Mouse (Mus musculus) neural tube, embryonic 14.5 days (tissue): ENCODE measurements around the gene Scfd2. TPM values are rescaled to one million over a fixed set of nuclear protein-coding genes. Genes with fewer than 3 reads are reported as not detected.

ENCODE experiments used
- ATAC-seq: fragments of 200-750 bp; cut with Nextera tagmentation; 2 replicates; pipeline ENCODE4 v1.8.0; 2017; ENCODE audit warnings: low read depth, mild to moderate bottlenecking, moderate TSS enrichment, moderate library complexity
- H3K27ac ChIP-seq: fragments of 300-500 bp; sonication (generic); 2 replicates; pipeline ENCODE4 v1.5.1; 2014; ENCODE audit warnings: low read depth, mild to moderate bottlenecking, control low read depth, low read length, moderate library complexity, mixed read lengths
- H3K27me3 ChIP-seq: fragments of 300-500 bp; sonication (generic); 2 replicates; pipeline ENCODE4 v1.6.1; 2014; ENCODE audit warnings: low read length; ENCODE audit not compliant: control insufficient read depth, insufficient read depth
- H3K36me3 ChIP-seq: fragments of 300-500 bp; sonication (generic); 2 replicates; pipeline ENCODE4 v1.6.1; 2014; ENCODE audit warnings: low read length, mixed read lengths; ENCODE audit not compliant: control insufficient read depth, insufficient read depth
- H3K4me1 ChIP-seq: fragments of 300-500 bp; sonication (generic); 2 replicates; pipeline ENCODE4 v1.6.1; 2014; ENCODE audit warnings: low read length; ENCODE audit not compliant: control insufficient read depth, insufficient read depth
- H3K4me2 ChIP-seq: fragments of 300-500 bp; sonication (generic); 2 replicates; pipeline ENCODE4 v1.6.1; 2014; ENCODE audit warnings: mild to moderate bottlenecking, low read depth, low read length, control low read depth
- H3K4me3 ChIP-seq: fragments of 300-500 bp; sonication (generic); 2 replicates; pipeline ENCODE4 v1.5.1; 2014; ENCODE audit warnings: low read depth, low read length, control low read depth, mixed read lengths
- H3K9ac ChIP-seq: fragments of 300-500 bp; sonication (generic); replicated peaks from 2 replicates; pipeline ENCODE4 v1.6.1; 2014; ENCODE audit warnings: low read depth, mild to moderate bottlenecking, control low read depth, low read length, mixed read lengths
- H3K9me3 ChIP-seq: fragments of 300-500 bp; sonication (generic); 2 replicates; pipeline ENCODE4 v1.6.1; 2016; ENCODE audit warnings: low read length; ENCODE audit not compliant: control insufficient read depth
- WGBS: fragments of 180-500 bp; shearing (Covaris S2); extraction: QIAGEN DNeasy Blood & Tissue Kit; methylation state at CpG from one replicate; pipeline ENCODE4 v1.1.7; 2014; 5-methylcytosine and 5-hydroxymethylcytosine counted together
- polyA plus RNA-seq: library from polyadenylated mRNA; unstranded; fragments of >200 nt; fragmentation: Nextera tagmentation; extraction: Ambion mirVana; gene quantifications from 2 replicates; pipeline ENCODE4 v1.2.1, GENCODE M21; 2014

The Scfd2 gene
- polyA plus RNA-seq, 1 experiment from 2014 or later = 18.3 TPM

DNA sequence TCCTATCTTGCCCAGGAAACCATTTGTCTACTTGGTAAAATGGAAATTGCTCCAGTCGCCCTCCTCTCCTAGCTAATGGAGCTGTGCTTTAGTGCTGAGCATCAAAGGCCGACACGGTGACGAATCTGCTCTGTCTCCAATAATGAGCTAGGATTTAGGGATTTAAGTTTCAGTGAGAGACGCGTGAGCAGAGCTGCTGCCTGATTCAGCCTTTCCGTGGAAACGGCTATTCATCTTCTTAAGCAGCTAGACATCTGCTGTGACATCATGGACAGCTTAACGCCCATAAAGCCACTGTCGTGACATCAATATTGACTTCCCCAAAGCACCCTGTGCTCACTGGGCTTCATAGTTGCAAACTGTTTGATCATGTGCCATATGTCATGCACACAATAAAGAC, 351.3 kb downstream of the Scfd2 start:
- Histone ChIP-seq H3K9me3 (no peaks in the 10 kb centered on the region), H3K27me3 (no peaks in the 10 kb centered on the region), H3K36me3 (no peaks in the 10 kb centered on the region), H3K9ac (no peak overlapping the region), H3K4me2 (no peak overlapping the region), H3K4me3 (no peak overlapping the region), H3K4me1 (no peaks in the 10 kb centered on the region; the same call in 1 of the 2 replicates), H3K27ac (no peak overlapping the region)
- WGBS = 11% methylated on average over 10 of the region's 10 CpGs
- ATAC-seq = no peak

DNA sequence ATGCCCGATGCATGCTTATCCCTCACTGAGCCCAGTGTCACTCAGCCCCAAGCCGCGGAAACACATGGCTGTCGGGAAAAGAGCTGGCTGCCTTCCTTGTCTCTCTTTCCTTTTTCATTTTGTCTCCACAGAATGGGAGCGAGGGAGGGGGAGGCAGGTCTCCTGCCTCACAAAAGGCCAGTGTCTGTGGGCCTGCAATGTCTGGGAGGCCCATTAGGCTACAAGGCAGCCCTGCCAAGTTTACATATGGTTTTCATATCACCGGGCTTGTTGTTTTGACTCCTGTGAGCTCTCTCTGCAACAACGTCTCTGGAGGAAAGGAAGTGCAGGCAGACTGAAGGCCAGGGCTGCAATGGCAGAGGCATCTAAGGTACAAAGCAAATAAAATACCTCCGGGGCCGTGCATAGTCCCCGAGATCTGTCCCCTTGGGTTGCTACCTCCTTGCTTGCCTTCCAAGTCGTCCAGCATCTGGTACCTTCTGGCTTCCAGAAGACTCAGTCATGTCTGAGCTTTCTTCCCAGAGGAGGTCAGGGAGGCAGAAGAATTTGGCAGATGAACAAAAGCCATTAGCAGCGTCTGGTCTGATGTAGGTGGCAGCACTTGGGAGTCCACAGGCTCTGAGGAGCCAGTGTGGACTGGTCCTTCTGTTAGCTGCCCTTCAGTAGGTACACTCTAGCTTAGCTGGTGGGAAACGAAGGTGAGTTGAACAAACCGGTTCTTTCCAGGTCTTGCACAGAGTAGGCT, 355.9 kb downstream of the Scfd2 start:
- Histone ChIP-seq H3K4me1 (no peaks in the 10 kb centered on the region; the same call in 1 of the 2 replicates), H3K27ac (no peak overlapping the region), H3K4me2 (no peak overlapping the region), H3K4me3 (no peak overlapping the region), H3K36me3 (no peaks in the 10 kb centered on the region), H3K9ac (no peak overlapping the region), H3K27me3 (no peaks in the 10 kb centered on the region), H3K9me3 (no peaks in the 10 kb centered on the region)
- no peak; the same call in 1 of the 2 replicates for ATAC-seq
- WGBS = 57% methylated on average over 14 of the region's 14 CpGs

GRCm38 (mm10) chr5:74173162-74173844, 358.3 kb downstream of the Scfd2 start:
- Histone ChIP-seq H3K27ac (no peak overlapping the region), H3K4me1 (no peaks in the 10 kb centered on the region; the same call in 1 of the 2 replicates), H3K9ac (no peak overlapping the region), H3K9me3 (no peaks in the 10 kb centered on the region), H3K36me3 (no peaks in the 10 kb centered on the region), H3K4me2 (no peak overlapping the region), H3K27me3 (no peaks in the 10 kb centered on the region), H3K4me3 (no peak overlapping the region)
- WGBS = 80% methylated on average over 18 of the region's 18 CpGs
- ATAC-seq = no peak

- no peaks in the 10 kb centered on the region for H3K9me3 ChIP-seq
- H3K4me2 ChIP-seq = no peak overlapping the region
- ATAC-seq = no peak
- H3K4me1 ChIP-seq = no peaks in the 10 kb centered on the region; the same call in 1 of the 2 replicates
- H3K4me3 ChIP-seq = no peak overlapping the region
- WGBS = 67% methylated on average over 12 of the region's 12 CpGs
- H3K27ac ChIP-seq = no peak overlapping the region
- H3K36me3 ChIP-seq = no peaks in the 10 kb centered on the region
- H3K27me3 ChIP-seq = no peaks in the 10 kb centered on the region
- H3K9ac ChIP-seq = no peak overlapping the region
These were observed 359.4 kb downstream of the Scfd2 start for GRCm38 (mm10) chr5:74172208-74172607.

- ATAC-seq = no peak
- Histone ChIP-seq H3K4me2 (no peak overlapping the region), H3K4me3 (no peak overlapping the region), H3K27me3 (no peaks in the 10 kb centered on the region), H3K27ac (no peak overlapping the region), H3K4me1 (no peaks in the 10 kb centered on the region; the same call in 1 of the 2 replicates), H3K36me3 (no peaks in the 10 kb centered on the region), H3K9ac (no peak overlapping the region), H3K9me3 (no peaks in the 10 kb centered on the region)
- 73% methylated on average over 9 of the region's 9 CpGs for WGBS
These were observed 359.8 kb downstream of the Scfd2 start for GRCm38 (mm10) chr5:74171768-74172167.

- no peaks in the 10 kb centered on the region for H3K27me3 ChIP-seq
- no peaks in the 10 kb centered on the region for H3K4me1 ChIP-seq
- no peak overlapping the region for H3K9ac ChIP-seq
- H3K27ac ChIP-seq = no peak overlapping the region
- H3K9me3 ChIP-seq = no peaks in the 10 kb centered on the region
- no peak overlapping the region for H3K4me3 ChIP-seq
- 92% methylated on average over 3 of the region's 3 CpGs for WGBS
- ATAC-seq = no peak
- H3K4me2 ChIP-seq = no peak overlapping the region
- H3K36me3 ChIP-seq = no peaks in the 10 kb centered on the region
These were observed 363.5 kb downstream of the Scfd2 start for GRCm38 (mm10) chr5:74168085-74168484.

DNA sequence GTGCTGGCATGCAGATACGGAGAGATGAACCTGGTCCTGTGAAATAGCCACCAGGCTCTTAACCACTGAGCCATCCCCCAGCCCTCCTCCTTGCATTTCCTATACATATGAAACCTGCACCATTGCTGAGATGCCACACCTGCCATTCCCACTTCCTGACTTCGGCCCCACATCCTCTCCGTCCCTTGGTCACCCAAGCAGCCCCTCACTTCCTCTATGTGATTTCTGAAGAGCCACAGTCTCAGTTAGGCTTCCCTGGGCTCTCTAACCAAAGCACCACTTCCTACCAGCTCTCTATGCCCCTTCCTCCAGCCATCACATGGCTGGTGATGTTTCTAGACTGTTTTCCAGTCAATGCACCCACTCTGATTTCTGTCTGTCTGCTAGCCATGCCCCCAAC, 364.9 kb downstream of the Scfd2 start:
- 96% methylated on average over 3 of the region's 3 CpGs for WGBS
- ATAC-seq = no peak
- H3K4me1 ChIP-seq = peaks cover 3% of the 10 kb centered on the region; the same call in 1 of the 2 replicates

GRCm38 (mm10) chr5:74164547-74164946, 367.0 kb downstream of the Scfd2 start:
- Histone ChIP-seq H3K36me3 (no peaks in the 10 kb centered on the region), H3K9me3 (no peaks in the 10 kb centered on the region), H3K27ac (no peak overlapping the region), H3K27me3 (no peaks in the 10 kb centered on the region), H3K4me3 (no peak overlapping the region), H3K9ac (no peak overlapping the region), H3K4me1 (peaks cover 3% of the 10 kb centered on the region; the same call in 1 of the 2 replicates), H3K4me2 (no peak overlapping the region)
- 86% methylated on average over 7 of the region's 7 CpGs for WGBS
- no peak for ATAC-seq

More for the DNA sequence above, 364.9 kb downstream of the Scfd2 start:
- Histone ChIP-seq H3K36me3 (no peaks in the 10 kb centered on the region), H3K4me2 (no peak overlapping the region), H3K27ac (no peak overlapping the region), H3K9ac (no peak overlapping the region), H3K9me3 (no peaks in the 10 kb centered on the region), H3K4me3 (no peak overlapping the region), H3K27me3 (no peaks in the 10 kb centered on the region)

DNA sequence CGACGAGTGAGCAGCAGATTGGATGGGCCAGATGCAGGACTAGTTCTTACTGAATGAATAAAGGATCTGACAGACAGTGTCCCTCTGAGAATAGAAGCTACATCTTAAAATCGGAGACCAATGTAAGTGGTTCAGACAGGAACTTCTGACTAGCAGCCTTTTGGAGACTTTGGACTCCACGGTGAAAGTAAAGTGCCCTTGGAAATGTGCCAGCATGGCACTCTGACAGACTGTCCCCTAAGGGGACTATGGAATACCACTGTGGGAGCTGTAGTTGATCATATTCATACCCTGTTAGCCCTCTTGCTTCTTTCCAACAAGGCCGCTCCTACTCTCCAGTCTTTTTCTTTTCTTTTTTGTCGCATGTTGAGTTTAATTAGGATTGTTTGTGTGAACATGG, 368.4 kb downstream of the Scfd2 start:
- H3K27ac ChIP-seq = no peak overlapping the region
- no peaks in the 10 kb centered on the region for H3K9me3 ChIP-seq
- no peaks in the 10 kb centered on the region for H3K27me3 ChIP-seq
- H3K9ac ChIP-seq = no peak overlapping the region
- no peaks in the 10 kb centered on the region for H3K36me3 ChIP-seq
- WGBS = 89% methylated on average over 6 of the region's 6 CpGs
- no peak overlapping the region for H3K4me3 ChIP-seq
- H3K4me2 ChIP-seq = no peak overlapping the region
- ATAC-seq = no peak
- peaks cover 3% of the 10 kb centered on the region; the same call in 1 of the 2 replicates for H3K4me1 ChIP-seq
